Mouse (Mus musculus): ENCODE measurements around the gene Ube2i. TPM values are rescaled to one million over a fixed set of nuclear protein-coding genes. Genes with fewer than 3 reads are reported as not detected.

Ube2i gene
- polyA plus RNA-seq (2017; shearing (Covaris generic)) = 525 TPM

GRCm38 (mm10) chr17:25274571-25275346, at the start of gene Ube2i:
Gene Ube2i (minus strand): TSS chr17:25274622.

GRCm38 (mm10) chr17:25318354-25318753, 43.9 kb upstream of the Ube2i start, which contains the start of gene Prss29:
Gene Prss29 (plus strand): TSS chr17:25318654.

GRCm38 (mm10) chr17:25308346-25308745, 33.9 kb upstream of the Ube2i start, which contains the start of gene Prss28:
Gene Prss28 (plus strand): TSS chr17:25308646.

GRCm38 (mm10) chr17:25298094-25298493, 23.7 kb upstream of the Ube2i start, which contains the start of gene Prss34:
Gene Prss34 (plus strand): TSS chr17:25298394.

GRCm38 (mm10) chr17:25256140-25256754, 18.2 kb downstream of the Ube2i start, which contains the start of gene Baiap3:
Gene Baiap3 (minus strand): TSS chr17:25256364.

GRCm38 (mm10) chr17:25239695-25240636, 34.5 kb downstream of the Ube2i start, which contains the start of the genes Gnptg and Tsr3:
Gene Gnptg (minus strand): TSS chr17:25240124.
Gene Tsr3 (plus strand): TSS chr17:25240170.

Other genes with a start within 250 kb of the Ube2i start
- gene Tmem204, start 191.0 kb downstream of the Ube2i start, polyA plus RNA-seq (2017; shearing (Covaris generic)) = 0.98 TPM
- gene Telo2, start 158.7 kb downstream of the Ube2i start, polyA plus RNA-seq (2017; shearing (Covaris generic)) = 24.8 TPM
- not detected for gene Ptx4, start 153.9 kb downstream of the Ube2i start, polyA plus RNA-seq (2017; shearing (Covaris generic))
- 41.9 TPM for gene Clcn7, start 141.2 kb downstream of the Ube2i start, polyA plus RNA-seq (2017; shearing (Covaris generic))
- not detected for gene Ccdc154, start 112.2 kb downstream of the Ube2i start, polyA plus RNA-seq (2017; shearing (Covaris generic))
- gene Gm38655, start 99.2 kb downstream of the Ube2i start, polyA plus RNA-seq (2017; shearing (Covaris generic)) = not detected
- gene BC003965, start 90.1 kb downstream of the Ube2i start, polyA plus RNA-seq (2017; shearing (Covaris generic)) = 26.0 TPM
- gene Unkl, start 86.2 kb downstream of the Ube2i start, polyA plus RNA-seq (2017; shearing (Covaris generic)) = 46.6 TPM
- gene Gnptg, start 34.5 kb downstream of the Ube2i start, polyA plus RNA-seq (2017; shearing (Covaris generic)) = 89.9 TPM
- 45.3 TPM for gene Tsr3, start 34.5 kb downstream of the Ube2i start, polyA plus RNA-seq (2017; shearing (Covaris generic))
- gene Baiap3, start 18.3 kb downstream of the Ube2i start, polyA plus RNA-seq (2017; shearing (Covaris generic)) = 42.3 TPM
- not detected for gene Prss34, start 23.8 kb upstream of the Ube2i start, polyA plus RNA-seq (2017; shearing (Covaris generic))
- gene Prss28, start 34.0 kb upstream of the Ube2i start, polyA plus RNA-seq (2017; shearing (Covaris generic)) = not detected
- gene Prss29, start 44.0 kb upstream of the Ube2i start, polyA plus RNA-seq (2017; shearing (Covaris generic)) = not detected
- gene Tpsab1, start 70.9 kb upstream of the Ube2i start, polyA plus RNA-seq (2017; shearing (Covaris generic)) = not detected
- gene Tpsb2, start 91.7 kb upstream of the Ube2i start, polyA plus RNA-seq (2017; shearing (Covaris generic)) = not detected
- gene Tpsg1, start 94.7 kb upstream of the Ube2i start, polyA plus RNA-seq (2017; shearing (Covaris generic)) = not detected
- not detected for gene Cacna1h, start 159.2 kb upstream of the Ube2i start, polyA plus RNA-seq (2017; shearing (Covaris generic))
- gene Tekt4, start 180.0 kb upstream of the Ube2i start, polyA plus RNA-seq (2017; shearing (Covaris generic)) = not detected
- gene Sstr5, start 222.7 kb upstream of the Ube2i start, polyA plus RNA-seq (2017; shearing (Covaris generic)) = not detected